Mouse (Mus musculus) heart, adult 2 months (tissue): ENCODE data around the gene Commd4. TPM values are rescaled to one million over a fixed set of nuclear protein-coding genes. Genes with fewer than 3 reads are reported as not detected.
A peak's percentile ranks its signal among the peaks of the same experiment; 100 is the strongest.

Experiments used
- DNase-seq, 2 experiments: peaks; one replicate each; pipeline ENCODE4 v3.0.0; 2021
- H3K27ac ChIP-seq: fragments of 200-600 bp; 2 replicates; pipeline ENCODE4 v1.8.1; 2022
- H3K27me3 ChIP-seq: fragments of 200-500 bp; 2 replicates; pipeline ENCODE4 v1.6.1; 2012; ENCODE audit warnings: mild to moderate bottlenecking, low read length, inconsistent platforms, mixed read lengths; ENCODE audit not compliant: control insufficient read depth, insufficient read depth
- H3K36me3 ChIP-seq: fragments of 200-500 bp; 2 replicates; pipeline ENCODE4 v1.6.1; 2012; ENCODE audit warnings: low read length, inconsistent platforms; ENCODE audit not compliant: control insufficient read depth, insufficient read depth
- H3K4me1 ChIP-seq: fragments of 200-500 bp; 2 replicates; pipeline ENCODE4 v1.6.1; 2011; ENCODE audit warnings: low read length; ENCODE audit not compliant: control insufficient read depth, insufficient read depth
- H3K4me3 ChIP-seq: fragments of 200-600 bp; 2 replicates; pipeline ENCODE4 v1.8.1; 2022
- H3K79me2 ChIP-seq: fragments of 200-500 bp; replicated peaks from 2 replicates; pipeline ENCODE4 v1.6.1; 2012; ENCODE audit warnings: mild to moderate bottlenecking, inconsistent platforms, low read length, moderate library complexity, mixed read lengths; ENCODE audit not compliant: control insufficient read depth, insufficient read depth
- H3K9ac ChIP-seq: fragments of 200-500 bp; 2 replicates; pipeline ENCODE4 v1.6.1; 2012; ENCODE audit warnings: low read depth, mild to moderate bottlenecking, control low read depth, inconsistent platforms, low read length, mixed read lengths
- CTCF ChIP-seq: fragments of 200-600 bp; IDR thresholded peaks from 2 replicates; pipeline ENCODE4 v1.8.1; 2022; ENCODE audit warnings: antibody characterized with exemption, mild to moderate bottlenecking, moderate library complexity
- EP300 ChIP-seq: fragments of 200-500 bp; IDR thresholded peaks from 2 replicates; pipeline ENCODE4 v1.6.1; 2011; ENCODE audit warnings: low read depth, low read length, control low read depth; ENCODE audit not compliant: insufficient read depth
- POLR2A ChIP-seq: fragments of 200-500 bp; IDR thresholded peaks from 2 replicates; pipeline ENCODE4 v1.6.1; 2011; ENCODE audit warnings: mild to moderate bottlenecking, low read depth, low read length, control low read depth; ENCODE audit not compliant: insufficient read depth
- WGBS: fragments of 180-500 bp; shearing (Covaris S2); methylation state at CpG from one replicate; pipeline ENCODE4 v1.1.7; 2018; 5-methylcytosine and 5-hydroxymethylcytosine counted together
- intact Hi-C: fragments of 180-260 bp; cut with DNase I; formaldehyde crosslinking; loops from one replicate; pipeline ENCODE4 v1.15.1; 2025
- polyA plus RNA-seq: library from polyadenylated mRNA; depleted of rRNA; stranded (reverse); fragments of >200 nt; gene quantifications from 2 replicates; pipeline ENCODE4 v1.2.3, GENCODE M21; 2012
- total RNA-seq, 2 experiments: library from RNA; stranded (reverse); gene quantifications; 2 replicates each; pipeline ENCODE4 v1.2.3; 2021

Gene Commd4
- total and polyA plus RNA-seq, 3 experiments: 28.2 to 58.0 (median 30.1) TPM

- Histone ChIP-seq H3K79me2 (no peaks in the 10 kb centered on the region), H3K27me3 (no peaks in the 10 kb centered on the region), H3K4me1 (peaks cover 2% of the 10 kb centered on the region; the same call in 1 of the 2 replicates), H3K36me3 (no peaks in the 10 kb centered on the region), H3K27ac (peak overlapping the region; percentile 85), H3K4me3 (peak overlapping the region; percentile 62), H3K9ac (peak overlapping the region; percentile 64)
- intact Hi-C loops: loop anchor here (2.0 to 5.0 kb wide), 2 partner anchors 295 to 615 kb away; partner anchors contain the start of gene Ppcdc
- no peak for DNase-seq
- 9% methylated on average over 19 of the region's 19 CpGs for WGBS
- TF ChIP-seq POLR2A: no peak
- TF ChIP-seq CTCF: no peak
- TF ChIP-seq EP300: no peak
Measured at GRCm38 (mm10) chr9:57147205-57148143, 10.7 kb downstream of the Commd4 start.

- no peak for DNase-seq
- H3K9ac ChIP-seq: no peak overlapping the region
- intact Hi-C loops: loop anchor here (5.0 kb wide), 1 partner anchor 296 kb away; the partner anchor contains the start of gene Ppcdc
Measured at GRCm38 (mm10) chr9:57146451-57147066, 11.6 kb downstream of the Commd4 start.

GRCm38 (mm10) chr9:57144830-57145229, 13.3 kb downstream of the Commd4 start:
- TF ChIP-seq CTCF: no peak
- TF ChIP-seq EP300: no peak
- TF ChIP-seq POLR2A: no peak
- WGBS: 87% methylated on average over 8 of the region's 8 CpGs
- H3K36me3 ChIP-seq: no peaks in the 10 kb centered on the region
- peaks cover 2% of the 10 kb centered on the region; the same call in 1 of the 2 replicates for H3K4me1 ChIP-seq
- no peak overlapping the region for H3K9ac ChIP-seq
- no peak overlapping the region for H3K4me3 ChIP-seq
- H3K27ac ChIP-seq: no peak overlapping the region
- H3K27me3 ChIP-seq: no peaks in the 10 kb centered on the region
- H3K79me2 ChIP-seq: no peaks in the 10 kb centered on the region
- DNase-seq: no peak
- intact Hi-C loops: loop anchor here (5.0 kb wide), 1 partner anchor 297 kb away; the partner anchor contains the start of gene Ppcdc

More at GRCm38 (mm10) chr9:57146451-57147066, 11.6 kb downstream of the Commd4 start:
- Histone ChIP-seq H3K4me1 (peaks cover 2% of the 10 kb centered on the region; the same call in 1 of the 2 replicates), H3K27ac (no peak overlapping the region), H3K36me3 (no peaks in the 10 kb centered on the region), H3K79me2 (no peaks in the 10 kb centered on the region), H3K4me3 (no peak overlapping the region), H3K27me3 (no peaks in the 10 kb centered on the region)
- TF ChIP-seq POLR2A: no peak
- no peak for TF ChIP-seq CTCF
- no peak for TF ChIP-seq EP300
- WGBS: 92% methylated on average over 17 of the region's 17 CpGs

- H3K27me3 ChIP-seq: no peaks in the 10 kb centered on the region
- no peak for DNase-seq
- 73% methylated on average over 11 of the region's 11 CpGs for WGBS
- no peak overlapping the region for H3K4me3 ChIP-seq
- H3K36me3 ChIP-seq: no peaks in the 10 kb centered on the region
- no peaks in the 10 kb centered on the region for H3K4me1 ChIP-seq
- H3K27ac ChIP-seq: no peak overlapping the region
- H3K79me2 ChIP-seq: no peaks in the 10 kb centered on the region
- no peak for TF ChIP-seq CTCF
- TF ChIP-seq POLR2A: no peak
- no peak for TF ChIP-seq EP300
- H3K9ac ChIP-seq: no peak overlapping the region
- intact Hi-C loops: no loop called here
Measured at GRCm38 (mm10) chr9:57143212-57143611, 14.9 kb downstream of the Commd4 start.

GRCm38 (mm10) chr9:57141417-57142353, 16.4 kb downstream of the Commd4 start:
- Histone ChIP-seq H3K36me3 (no peaks in the 10 kb centered on the region), H3K9ac (no peak overlapping the region), H3K4me3 (no peak overlapping the region), H3K27ac (no peak overlapping the region), H3K4me1 (no peaks in the 10 kb centered on the region), H3K79me2 (no peaks in the 10 kb centered on the region), H3K27me3 (no peaks in the 10 kb centered on the region)
- WGBS: 73% methylated on average over 17 of the region's 17 CpGs
- TF ChIP-seq EP300 (no peak), CTCF (no peak), POLR2A (no peak)
- no peak for DNase-seq
- intact Hi-C loops: no loop called here
